Mouse (Mus musculus): ENCODE results near the gene Pdpr. TPM values are rescaled to one million over a fixed set of nuclear protein-coding genes. Genes with fewer than 3 reads are reported as not detected.

Gene Pdpr
- 2.0 and 3.3 TPM in 2 replicates for polyA plus RNA-seq (2015; fragmentation: Nextera tagmentation; extraction: Ambion mirVana)

GRCm38 (mm10) chr8:111093865-111094718, at the start of gene Pdpr:
Gene Pdpr (plus strand): TSS chr8:111094630.
- Histone ChIP-seq H3K9me3 (ENCODE audit: low read length) (no peaks in the 10 kb centered on the region), H3K9ac (replicated peaks) (peak within 1 kb of the TSS; percentile 76), H3K27me3 (ENCODE audit: insufficient read depth, low read length) (no peaks in the 10 kb centered on the region), H3K36me3 (replicated peaks; ENCODE audit: insufficient read depth, low read length) (no peaks in the 10 kb centered on the region), H3K4me2 (ENCODE audit: low read depth, low read length) (peak within 1 kb of the TSS; percentile 96), H3K4me3 (ENCODE audit: low read depth, low read length) (peak within 1 kb of the TSS; percentile 68), H3K27ac (ENCODE audit: low read depth) (peak within 1 kb of the TSS; percentile 55), H3K4me1 (ENCODE audit: insufficient read depth) (peaks cover 6% of the 10 kb centered on the region)
- 10% methylated on average over 40 of the region's 72 CpGs for WGBS (ENCODE audit: insufficient replicate concordance)
- TF ChIP-seq CTCF (IDR thresholded peaks at IDR 0.05; ENCODE audit: low read depth): no peak
- ATAC-seq (peak; percentile 94), DNase-seq (peak; percentile 95)

DNA sequence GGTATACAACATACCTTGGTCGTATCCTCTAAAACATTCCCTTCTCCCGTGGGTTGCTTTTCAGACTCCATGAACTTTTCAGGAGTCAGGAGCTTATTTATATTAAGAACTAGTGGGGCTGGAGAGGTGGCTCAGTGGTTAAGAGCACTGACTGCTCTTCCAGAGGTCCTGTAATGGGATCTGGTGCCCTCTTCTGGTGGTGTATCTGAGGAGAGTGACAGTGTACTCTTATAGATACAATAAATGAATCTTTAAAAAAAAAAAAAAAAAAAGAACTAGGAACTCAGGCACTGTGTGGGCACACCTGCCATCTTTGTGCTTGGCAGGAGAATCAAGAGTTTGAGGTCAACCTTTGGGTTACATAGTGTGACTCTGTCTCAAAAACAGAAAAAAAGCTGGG, 45.7 kb upstream of the Pdpr start:
- Histone ChIP-seq H3K27ac (ENCODE audit: low read depth) (0 out of 2 replicates have a peak overlapping the region, but pooled peaks have one; percentile 29), H3K4me3 (ENCODE audit: low read depth, low read length) (no peak overlapping the region), H3K27me3 (ENCODE audit: insufficient read depth, low read length) (no peaks in the 10 kb centered on the region), H3K36me3 (replicated peaks; ENCODE audit: insufficient read depth, low read length) (peaks cover 96% of the 10 kb centered on the region), H3K4me1 (ENCODE audit: insufficient read depth) (peaks cover 5% of the 10 kb centered on the region; the same call in 1 of the 2 replicates), H3K9me3 (ENCODE audit: low read length) (no peaks in the 10 kb centered on the region), H3K9ac (replicated peaks) (no peak overlapping the region), H3K4me2 (ENCODE audit: low read depth, low read length) (no peak overlapping the region)
- DNase-seq (no peak), ATAC-seq (peak; percentile 20; the same call in 1 of the 2 replicates)
- TF ChIP-seq CTCF (IDR thresholded peaks at IDR 0.05; ENCODE audit: low read depth) (peak; percentile 43), EP300 (IDR thresholded peaks at IDR 0.05; ENCODE audit: low read depth) (no peak)
- WGBS (ENCODE audit: insufficient replicate concordance): 88% methylated on average over 2 of the region's 2 CpGs

DNA sequence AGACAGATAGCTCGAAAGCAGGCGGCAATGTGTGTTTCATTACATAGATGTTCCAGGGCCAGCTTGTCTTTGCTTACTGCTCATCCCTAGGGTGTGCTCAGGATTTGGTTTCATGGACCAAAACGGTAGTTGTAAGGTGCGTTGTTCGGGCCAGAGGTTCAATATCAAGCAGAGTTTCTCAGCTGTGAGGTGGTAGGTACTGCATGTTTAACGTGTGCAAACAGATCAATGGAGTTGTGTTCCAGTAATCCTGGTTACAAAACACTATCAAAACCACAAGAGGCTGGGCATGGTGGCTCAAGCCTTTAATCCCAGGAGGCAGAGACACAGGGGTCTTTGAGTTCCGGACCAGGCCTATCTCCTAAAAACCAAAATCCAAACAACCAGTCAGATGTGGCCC, 45.3 kb upstream of the Pdpr start:
- ATAC-seq (peak; percentile 67), DNase-seq (no peak)
- H3K4me2 ChIP-seq (ENCODE audit: low read depth, low read length): no peak overlapping the region
- 82% methylated on average over 7 of the region's 7 CpGs for WGBS (ENCODE audit: insufficient replicate concordance)
- no peak for TF ChIP-seq EP300 (IDR thresholded peaks at IDR 0.05; ENCODE audit: low read depth)
- no peak for TF ChIP-seq CTCF (IDR thresholded peaks at IDR 0.05; ENCODE audit: low read depth)
- peaks cover 5% of the 10 kb centered on the region; the same call in 1 of the 2 replicates for H3K4me1 ChIP-seq (ENCODE audit: insufficient read depth)
- no peak overlapping the region; the same call in 1 of the 2 replicates for H3K27ac ChIP-seq (ENCODE audit: low read depth)
- no peak overlapping the region for H3K9ac ChIP-seq (replicated peaks)
- peaks cover 97% of the 10 kb centered on the region for H3K36me3 ChIP-seq (replicated peaks; ENCODE audit: insufficient read depth, low read length)
- H3K27me3 ChIP-seq (ENCODE audit: insufficient read depth, low read length): no peaks in the 10 kb centered on the region
- no peak overlapping the region for H3K4me3 ChIP-seq (ENCODE audit: low read depth, low read length)
- H3K9me3 ChIP-seq (ENCODE audit: low read length): no peaks in the 10 kb centered on the region

DNA sequence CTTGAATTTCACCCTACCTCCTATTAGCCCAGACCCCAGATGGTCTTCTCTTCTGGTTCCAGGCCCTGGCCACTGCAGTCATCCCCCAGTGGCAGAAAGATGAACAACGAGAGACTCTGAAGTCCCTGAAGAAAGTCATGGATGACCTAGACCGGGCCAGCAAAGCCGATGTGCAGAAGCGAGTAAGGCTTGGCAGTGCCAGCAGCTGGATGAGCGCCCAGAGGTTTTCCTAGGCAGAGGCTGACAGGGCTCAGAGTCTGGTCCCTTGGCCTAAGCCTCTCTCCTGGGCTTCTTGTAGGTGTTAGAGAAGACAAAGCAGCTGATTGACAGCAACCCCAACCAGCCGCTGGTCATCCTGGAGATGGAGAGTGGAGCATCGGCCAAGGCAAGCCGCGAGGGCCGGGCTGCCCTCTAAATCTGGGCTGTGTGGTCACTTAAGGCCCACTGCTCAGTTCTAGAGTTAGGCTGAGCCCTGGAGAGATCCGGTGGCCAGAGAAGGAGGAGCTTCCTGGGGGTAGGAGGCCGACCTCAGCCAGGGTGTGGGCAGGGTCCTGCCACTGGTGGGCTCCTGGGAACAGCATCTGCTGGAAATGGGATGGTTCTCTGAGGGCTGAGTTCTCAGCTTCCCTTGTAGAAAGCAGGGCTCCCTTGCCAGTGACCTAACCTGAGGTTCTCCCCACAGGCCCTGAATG, 40.5 kb upstream of the Pdpr start:
- H3K4me2 ChIP-seq (ENCODE audit: low read depth, low read length): no peak overlapping the region
- H3K4me3 ChIP-seq (ENCODE audit: low read depth, low read length): no peak overlapping the region
- DNase-seq: no peak
- H3K36me3 ChIP-seq (replicated peaks; ENCODE audit: insufficient read depth, low read length): peaks cover 64% of the 10 kb centered on the region
- H3K27me3 ChIP-seq (ENCODE audit: insufficient read depth, low read length): no peaks in the 10 kb centered on the region
- TF ChIP-seq EP300 (IDR thresholded peaks at IDR 0.05; ENCODE audit: low read depth): no peak
- TF ChIP-seq CTCF (IDR thresholded peaks at IDR 0.05; ENCODE audit: low read depth): no peak
- 92% methylated on average over 12 of the region's 12 CpGs for WGBS (ENCODE audit: insufficient replicate concordance)
- H3K9me3 ChIP-seq (ENCODE audit: low read length): no peaks in the 10 kb centered on the region
- H3K9ac ChIP-seq (replicated peaks): no peak overlapping the region
- ATAC-seq: no peak
- no peak overlapping the region for H3K27ac ChIP-seq (ENCODE audit: low read depth)
- peaks cover 18% of the 10 kb centered on the region for H3K4me1 ChIP-seq (ENCODE audit: insufficient read depth)

DNA sequence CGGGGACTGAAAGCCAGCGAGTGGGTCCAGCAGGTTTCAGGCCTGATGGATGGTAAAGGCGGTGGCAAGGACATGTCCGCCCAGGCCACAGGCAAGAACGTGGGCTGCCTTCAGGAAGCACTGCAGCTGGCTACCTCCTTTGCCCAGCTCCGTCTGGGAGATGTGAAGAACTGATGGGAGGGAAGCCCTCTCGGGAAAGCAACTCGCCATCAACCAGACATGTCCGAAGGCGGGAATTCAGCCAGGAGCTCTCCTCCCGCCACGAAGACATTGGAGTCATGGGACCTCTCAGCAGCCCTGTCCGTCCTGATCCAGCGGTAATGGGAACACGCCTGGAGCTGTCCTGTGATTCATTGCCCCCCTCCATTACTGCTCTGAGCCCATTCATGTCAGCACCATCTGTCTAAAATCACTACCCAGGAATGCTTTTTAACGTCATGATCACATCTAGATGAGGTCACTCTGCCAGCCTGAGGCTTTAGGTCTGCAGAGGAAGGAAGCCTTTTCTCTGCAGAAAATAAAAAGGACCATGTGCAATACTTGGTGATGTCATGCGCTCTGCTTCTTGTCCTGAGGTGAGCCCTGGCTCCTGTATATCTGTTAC, 39.3 kb upstream of the Pdpr start:
- 90% methylated on average over 17 of the region's 17 CpGs for WGBS (ENCODE audit: insufficient replicate concordance)
- no peak for DNase-seq
- H3K9me3 ChIP-seq (ENCODE audit: low read length): no peaks in the 10 kb centered on the region
- no peak overlapping the region for H3K4me3 ChIP-seq (ENCODE audit: low read depth, low read length)
- peaks cover 52% of the 10 kb centered on the region for H3K36me3 ChIP-seq (replicated peaks; ENCODE audit: insufficient read depth, low read length)
- TF ChIP-seq EP300 (IDR thresholded peaks at IDR 0.05; ENCODE audit: low read depth): no peak
- no peak for TF ChIP-seq CTCF (IDR thresholded peaks at IDR 0.05; ENCODE audit: low read depth)
- H3K27me3 ChIP-seq (ENCODE audit: insufficient read depth, low read length): no peaks in the 10 kb centered on the region
- H3K4me2 ChIP-seq (ENCODE audit: low read depth, low read length): no peak overlapping the region
- no peak for ATAC-seq
- H3K9ac ChIP-seq (replicated peaks): no peak overlapping the region
- H3K27ac ChIP-seq (ENCODE audit: low read depth): no peak overlapping the region
- peaks cover 15% of the 10 kb centered on the region for H3K4me1 ChIP-seq (ENCODE audit: insufficient read depth)

DNA sequence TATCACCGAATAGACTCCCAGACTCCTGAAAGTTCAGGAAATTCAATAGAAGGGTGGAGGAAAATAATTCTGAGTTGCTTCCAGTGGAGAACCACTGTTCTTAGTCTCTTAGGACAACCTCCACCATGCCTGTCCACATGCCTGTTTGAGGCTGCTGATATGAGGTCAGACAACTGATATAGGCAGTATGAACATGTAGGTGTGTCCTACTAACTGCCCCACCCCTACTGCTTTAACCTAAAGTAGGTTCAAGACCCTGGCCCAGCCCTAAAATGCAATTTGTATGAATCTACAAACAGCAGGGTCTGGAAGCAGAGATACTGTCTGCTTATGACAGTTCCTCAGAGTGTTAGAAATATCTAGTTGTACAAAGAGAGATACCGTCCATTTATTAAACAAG, 38.8 kb upstream of the Pdpr start:
- H3K9ac ChIP-seq (replicated peaks): no peak overlapping the region
- 61% methylated on average over 2 of the region's 2 CpGs for WGBS (ENCODE audit: insufficient replicate concordance)
- peaks cover 13% of the 10 kb centered on the region for H3K4me1 ChIP-seq (ENCODE audit: insufficient read depth)
- H3K4me2 ChIP-seq (ENCODE audit: low read depth, low read length): no peak overlapping the region
- DNase-seq (no peak), ATAC-seq (0 out of 2 replicates have a peak, but pooled peaks have one; percentile 5)
- no peak overlapping the region for H3K4me3 ChIP-seq (ENCODE audit: low read depth, low read length)
- H3K9me3 ChIP-seq (ENCODE audit: low read length): no peaks in the 10 kb centered on the region
- no peaks in the 10 kb centered on the region for H3K27me3 ChIP-seq (ENCODE audit: insufficient read depth, low read length)
- no peak for TF ChIP-seq CTCF (IDR thresholded peaks at IDR 0.05; ENCODE audit: low read depth)
- TF ChIP-seq EP300 (IDR thresholded peaks at IDR 0.05; ENCODE audit: low read depth): no peak
- peaks cover 49% of the 10 kb centered on the region for H3K36me3 ChIP-seq (replicated peaks; ENCODE audit: insufficient read depth, low read length)
- H3K27ac ChIP-seq (ENCODE audit: low read depth): no peak overlapping the region

Data from liver, postnatal 0 days (tissue).